In the genomic region with DNA sequence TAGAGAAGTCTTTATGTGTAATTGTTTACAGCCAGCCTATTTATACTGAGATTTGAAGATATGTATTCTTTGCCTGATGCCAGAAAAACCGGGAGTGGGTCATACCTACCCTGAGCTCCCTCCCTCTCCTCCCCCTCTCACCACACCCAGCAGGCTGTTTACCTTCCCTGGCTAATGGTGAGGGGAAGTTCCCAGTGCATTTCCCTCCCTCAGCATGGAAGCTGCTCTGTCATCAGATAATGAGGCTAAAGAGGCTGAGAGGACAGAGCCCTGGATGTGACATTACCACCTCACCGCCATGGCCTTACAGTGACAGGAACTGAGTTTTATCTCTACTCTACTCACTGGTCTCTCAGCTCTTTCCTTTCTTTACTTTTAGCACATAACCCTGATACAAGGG, we compare ENCODE assay signal across 11 mouse cellular contexts. TPM values are rescaled to one million over a fixed set of nuclear protein-coding genes. Genes with fewer than 3 reads are reported as not detected.
DNase-seq lines count a peak whose midpoint lies in the region; ATAC-seq and TF ChIP-seq lines count a peak whose summit lies in the region.
"Had no signal": no experiment of that assay in that cellular context is flagged by ENCODE, and none has a peak within 500 bp of the region (broad histone marks: within the 10 kb centered on the region; RNA-seq: fewer than 3 reads in every experiment).

No protein-coding gene starts in this region.

- no peak overlapping the region for H3K4me3 ChIP-seq in heart, embryonic 14.5 days (ENCODE audit: control insufficient read depth in 1 of 2, insufficient read depth in 1 of 2, low read depth in 1 of 2, low read length in 2 of 2)
- H3K4me3 ChIP-seq in intestine, embryonic 14.5 days (ENCODE audit: low read depth, low read length), result no peak overlapping the region
- H3K4me3 ChIP-seq in lung, postnatal 0 days (ENCODE audit: low read depth, low read length), result no peak overlapping the region
- H3K4me3 ChIP-seq in thymus, adult 2 months (ENCODE audit: control insufficient read depth, insufficient read depth, low read length), result no peak overlapping the region
- H3K4me3 ChIP-seq: forebrain, embryonic 12.5 days; neural tube, embryonic 13.5 days had no signal

- no peak overlapping the region for H3K4me2 ChIP-seq in heart, embryonic 14.5 days (ENCODE audit: low read length)
- H3K4me2 ChIP-seq in intestine, embryonic 14.5 days (ENCODE audit: low read length), result no peak overlapping the region
- no peak overlapping the region for H3K4me2 ChIP-seq in lung, postnatal 0 days (replicated peaks; ENCODE audit: low read depth, low read length)
- H3K4me2 ChIP-seq: forebrain, embryonic 12.5 days; neural tube, embryonic 13.5 days had no signal

- H3K27me3 ChIP-seq in heart, embryonic 14.5 days (ENCODE audit: control insufficient read depth, insufficient read depth, low read length), result no peaks in the 10 kb centered on the region
- H3K27me3 ChIP-seq in intestine, embryonic 14.5 days (replicated peaks; ENCODE audit: control insufficient read depth, insufficient read depth, low read length), result no peaks in the 10 kb centered on the region
- no peaks in the 10 kb centered on the region for H3K27me3 ChIP-seq in lung, postnatal 0 days (replicated peaks; ENCODE audit: insufficient read depth, low read length)
- no peaks in the 10 kb centered on the region for H3K27me3 ChIP-seq in thymus, adult 2 months (ENCODE audit: control insufficient read depth, insufficient read depth, low read length)
- H3K27me3 ChIP-seq: forebrain, embryonic 12.5 days; neural tube, embryonic 13.5 days had no signal

- no peak for TF ChIP-seq CTCF in lung, postnatal 0 days (IDR thresholded peaks at IDR 0.05)
- no peak for TF ChIP-seq CTCF in thymus, adult 2 months (IDR thresholded peaks at IDR 0.05; ENCODE audit: borderline replicate concordance, control insufficient read depth, extremely low read depth, insufficient read depth, low read length, poor library complexity)

- intact Hi-C loops in heart, postnatal 14 days (cut with DNase I), result no loop called here

- no peak for DNase-seq in heart, postnatal 14 days
- DNase-seq in ES-CJ7 (ENCODE audit: low read depth, low spot score), result peak; percentile 21
- no peak for DNase-seq in intestine, embryonic 14.5 days (ENCODE audit: low spot score)
- peak; percentile 61 for DNase-seq in lung, postnatal 0 days (ENCODE audit: low spot score)
- DNase-seq in left cerebral cortex, adult 8-10 months (ENCODE audit: low spot score in 2 of 2), result no peak
- no peak for DNase-seq in thymus, adult 2 months
- DNase-seq in spleen, postnatal 4 days (ENCODE audit: low spot score in 2 of 2), result no peak
- DNase-seq: layer of hippocampus, postnatal 36 days had no signal

- peak overlapping the region; percentile 6 to 75 for H3K27ac ChIP-seq in heart, embryonic 14.5 days (replicated peaks in 1 of 2; ENCODE audit: control insufficient read depth in 1 of 2, insufficient read depth in 1 of 2, low read depth in 2 of 2, low read length in 2 of 2)
- no peak overlapping the region for H3K27ac ChIP-seq in intestine, embryonic 14.5 days (ENCODE audit: low read depth)
- peak overlapping the region; percentile 21; the same call in 1 of the 2 replicates for H3K27ac ChIP-seq in lung, postnatal 0 days (ENCODE audit: low read length)
- no peak overlapping the region for H3K27ac ChIP-seq in thymus, adult 2 months (ENCODE audit: control insufficient read depth, insufficient read depth, low read length)
- H3K27ac ChIP-seq: forebrain, embryonic 12.5 days; neural tube, embryonic 13.5 days had no signal

- peaks cover 5% of the 10 kb centered on the region for H3K9me3 ChIP-seq in heart, embryonic 14.5 days (ENCODE audit: control insufficient read depth, low read length)
- H3K9me3 ChIP-seq in intestine, embryonic 14.5 days (ENCODE audit: control insufficient read depth, low read length), result no peaks in the 10 kb centered on the region
- no peaks in the 10 kb centered on the region for H3K9me3 ChIP-seq in lung, postnatal 0 days (ENCODE audit: low read length)
- H3K9me3 ChIP-seq: forebrain, embryonic 12.5 days; neural tube, embryonic 13.5 days had no signal

- peaks cover 7 to 13% of the 10 kb centered on the region in 2 experiments for H3K4me1 ChIP-seq in heart, embryonic 14.5 days (ENCODE audit: control insufficient read depth in 2 of 2, insufficient read depth in 2 of 2, low read length in 2 of 2)
- 0 out of 2 replicates have a peak, but pooled peaks cover 2% of the 10 kb centered on the region for H3K4me1 ChIP-seq in intestine, embryonic 14.5 days (replicated peaks; ENCODE audit: control insufficient read depth, insufficient read depth, low read length)
- H3K4me1 ChIP-seq in lung, postnatal 0 days (ENCODE audit: insufficient read depth, low read depth, low read length), result no peaks in the 10 kb centered on the region
- no peaks in the 10 kb centered on the region for H3K4me1 ChIP-seq in thymus, adult 2 months (replicated peaks; ENCODE audit: control insufficient read depth, insufficient read depth, low read length)
- H3K4me1 ChIP-seq: forebrain, embryonic 12.5 days; neural tube, embryonic 13.5 days had no signal

- no peak for TF ChIP-seq POLR2A in thymus, adult 2 months (IDR thresholded peaks at IDR 0.05; ENCODE audit: control insufficient read depth, extremely low read depth, insufficient read depth, low read length, poor library complexity)

- no peak for TF ChIP-seq EP300 in lung, postnatal 0 days (IDR thresholded peaks at IDR 0.05)

- H3K9ac ChIP-seq in heart, embryonic 14.5 days (ENCODE audit: low read length), result no peak overlapping the region
- no peak overlapping the region for H3K9ac ChIP-seq in intestine, embryonic 14.5 days (ENCODE audit: low read length)
- no peak overlapping the region for H3K9ac ChIP-seq in lung, postnatal 0 days (replicated peaks; ENCODE audit: low read depth)
- H3K9ac ChIP-seq: forebrain, embryonic 12.5 days; neural tube, embryonic 13.5 days had no signal

- no peak for ATAC-seq in heart, embryonic 14.5 days (ENCODE audit: insufficient number of reproducible peaks, insufficient read depth, low FRiP score, low read depth)
- 0 out of 2 replicates have a peak, but pooled peaks have one; percentile 66 for ATAC-seq in intestine, embryonic 14.5 days (replicated peaks; ENCODE audit: low FRiP score, low TSS enrichment, low read depth)
- peak; percentile 78 for ATAC-seq in lung, postnatal 0 days

- 6% methylated on average over 2 of the region's 2 CpGs for WGBS in heart, embryonic 14.5 days
- WGBS in intestine, embryonic 14.5 days, result 15% methylated on average over 2 of the region's 2 CpGs
- WGBS in lung, postnatal 0 days, result 19% methylated on average over 2 of the region's 2 CpGs
- WGBS in thymus, adult 2 months, result 61% methylated on average over 2 of the region's 2 CpGs

- no peaks in the 10 kb centered on the region for H3K36me3 ChIP-seq in heart, embryonic 14.5 days (ENCODE audit: control insufficient read depth, insufficient read depth, low read length)
- H3K36me3 ChIP-seq in intestine, embryonic 14.5 days (ENCODE audit: control insufficient read depth, insufficient read depth, low read length), result no peaks in the 10 kb centered on the region
- no peaks in the 10 kb centered on the region for H3K36me3 ChIP-seq in lung, postnatal 0 days (ENCODE audit: insufficient read depth, low read length)
- H3K36me3 ChIP-seq in thymus, adult 2 months (ENCODE audit: control insufficient read depth, insufficient read depth, low read length), result no peaks in the 10 kb centered on the region
- H3K36me3 ChIP-seq: forebrain, embryonic 12.5 days; neural tube, embryonic 13.5 days had no signal

RNA-seq across cellular contexts. Expression of a gene that starts 6.1 kb away (rescaled TPM):
- polyA plus RNA-seq in heart, embryonic 14.5 days (2014; fragmentation: Nextera tagmentation; extraction: Ambion mirVana), result 29.3 and 33.3 TPM in 2 replicates
- total RNA-seq in heart, postnatal 14 days (2021), result 10 to 100 TPM; 73.0 to 84.6 TPM
- polyA plus RNA-seq in intestine, embryonic 14.5 days (2014; fragmentation: Nextera tagmentation; extraction: Ambion mirVana), result 11.2 and 11.6 TPM in 2 replicates
- 48.7 and 51.1 TPM in 2 replicates for polyA plus RNA-seq in lung, postnatal 0 days (2015; fragmentation: Nextera tagmentation; extraction: Ambion mirVana)
- 10 to 100 TPM; 50.5 to 62.9 (median 52.2) TPM for total RNA-seq in left cerebral cortex, adult 8-10 months (2022)
- polyA plus RNA-seq in thymus, adult 2 months (2012; rRNA removed), result 24.6 and 30.4 TPM in 2 replicates

RNA-seq across cellular contexts. Expression of a gene that starts 41.6 kb away (rescaled TPM):
- polyA plus RNA-seq in heart, embryonic 14.5 days (2014; fragmentation: Nextera tagmentation; extraction: Ambion mirVana), result 24.5 and 35.7 TPM in 2 replicates
- total RNA-seq in heart, postnatal 14 days (2021), result 1 to 10 TPM in 1 of 2 experiments, under 1 TPM in 1; 0.49 to 1.2 TPM
- polyA plus RNA-seq in intestine, embryonic 14.5 days (2014; fragmentation: Nextera tagmentation; extraction: Ambion mirVana), result 9.6 and 9.7 TPM in 2 replicates
- 18.0 and 29.2 TPM in 2 replicates for polyA plus RNA-seq in lung, postnatal 0 days (2015; fragmentation: Nextera tagmentation; extraction: Ambion mirVana)
- total RNA-seq in left cerebral cortex, adult 8-10 months (2022), result 1 to 10 TPM; 2.0 to 2.7 (median 2.3) TPM
- polyA plus RNA-seq in thymus, adult 2 months (2012; rRNA removed), result 0.08 and 0.16 TPM in 2 replicates

Comparison
In these comparisons a context has a peak if more than half of its experiments do, and no peak if none do; other contexts are left out.
1. H3K27ac ChIP-seq: peak in heart, embryonic 14.5 days (2 of 2) and lung, postnatal 0 days (single experiment); none in intestine, embryonic 14.5 days (single experiment) and thymus, adult 2 months (single experiment).
2. DNase-seq: peak in ES-CJ7 (single experiment) and lung, postnatal 0 days (single experiment); none in heart, postnatal 14 days (0 of 2), intestine, embryonic 14.5 days (single experiment), left cerebral cortex, adult 8-10 months (0 of 2), thymus, adult 2 months (single experiment) and spleen, postnatal 4 days (0 of 2).